Mouse (Mus musculus): ENCODE measurements around the gene Atrnl1. TPM values are rescaled to one million over a fixed set of nuclear protein-coding genes. Genes with fewer than 3 reads are reported as not detected.
"Not testable (repeated sequence)": the region's sequence is repeated elsewhere in the genome, so short reads cannot be mapped to it uniquely, and the experiment has no call there.

The Atrnl1 gene
- polyA plus RNA-seq, 1 experiment = 18.6 TPM

DNA sequence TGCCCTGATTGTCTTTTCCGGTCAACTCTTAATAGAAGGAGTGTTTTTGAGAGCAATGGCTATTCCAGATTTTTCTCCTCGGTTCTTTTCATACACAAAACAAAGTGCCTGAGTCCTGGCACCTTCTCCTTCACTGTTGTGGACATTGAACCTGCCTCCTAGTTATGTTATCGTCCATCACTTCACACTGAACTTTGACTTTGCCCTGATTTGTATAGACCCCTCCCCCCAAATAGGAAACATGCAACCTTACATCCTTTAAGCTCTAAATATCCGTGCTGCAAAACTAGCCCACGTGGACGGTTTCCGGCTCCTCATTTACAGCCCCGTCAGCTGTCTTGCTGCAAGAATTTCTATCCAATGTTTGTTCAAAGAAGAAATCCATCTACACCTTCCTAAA is 432.3 kb downstream of the Atrnl1 start:
- Histone ChIP-seq H3K4me1 (ENCODE audit: control insufficient read depth, insufficient read depth, low read length) (no peaks in the 10 kb centered on the region; the same call in 1 of the 2 replicates), H3K4me3 (replicated peaks; ENCODE audit: extremely low read depth, low read depth, low read length) (no peak overlapping the region)
- WGBS = 55% methylated on average over 8 of the region's 8 CpGs
- DNase-seq = no peak
- TF ChIP-seq POLR2A (IDR thresholded peaks at IDR 0.05; ENCODE audit: borderline replicate concordance, extremely low read depth, low read depth, low read length) (no peak), CTCF (IDR thresholded peaks at IDR 0.05; ENCODE audit: insufficient read depth, low read length) (no peak)

DNA sequence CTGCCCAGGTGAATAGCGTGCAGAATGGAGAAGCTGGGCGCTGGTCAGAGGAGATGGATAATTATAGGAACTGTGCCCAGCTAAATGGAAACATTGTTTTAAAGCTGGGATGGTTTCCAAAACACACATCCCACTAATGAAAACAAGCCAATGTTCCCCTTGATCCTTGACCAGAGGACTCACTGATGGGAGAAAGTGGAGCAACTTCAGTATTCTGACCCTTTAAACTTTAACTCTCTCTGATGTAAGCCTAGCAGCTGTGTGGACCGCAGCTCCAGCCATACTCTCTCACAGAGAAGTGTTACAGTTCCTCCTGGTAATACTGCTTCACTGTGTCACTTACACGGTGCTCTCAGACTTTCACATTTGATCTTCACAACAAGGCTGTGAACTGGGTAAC is 432.7 kb downstream of the Atrnl1 start:
- Histone ChIP-seq H3K4me1 (ENCODE audit: control insufficient read depth, insufficient read depth, low read length) (no peaks in the 10 kb centered on the region; the same call in 1 of the 2 replicates), H3K4me3 (replicated peaks; ENCODE audit: extremely low read depth, low read depth, low read length) (no peak overlapping the region)
- TF ChIP-seq CTCF (IDR thresholded peaks at IDR 0.05; ENCODE audit: insufficient read depth, low read length) = no peak
- no peak for DNase-seq
- 37% methylated on average over 4 of the region's 4 CpGs for WGBS

DNA sequence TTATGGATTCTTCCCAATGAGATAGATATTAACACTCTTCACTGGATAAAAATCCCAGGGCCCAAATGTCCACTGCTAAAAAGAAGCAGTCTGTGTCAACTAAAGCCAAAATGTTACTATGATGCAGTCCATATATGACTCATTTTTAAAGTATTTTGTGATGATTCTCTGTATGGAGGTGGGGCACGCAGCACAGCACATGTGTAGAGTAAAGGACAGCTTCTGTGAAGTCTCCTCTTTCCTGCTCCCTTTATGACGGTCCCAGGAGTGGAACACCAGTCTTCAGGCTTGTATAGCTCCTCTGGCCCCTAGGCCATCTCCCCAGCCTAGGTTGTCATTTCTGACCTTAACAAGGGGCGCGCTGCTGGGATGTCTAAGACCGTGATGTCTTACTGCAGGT is 434.0 kb downstream of the Atrnl1 start:
- 96% methylated on average over 5 of the region's 5 CpGs for WGBS
- Histone ChIP-seq H3K4me1 (ENCODE audit: control insufficient read depth, insufficient read depth, low read length) (no peaks in the 10 kb centered on the region; the same call in 1 of the 2 replicates), H3K4me3 (replicated peaks; ENCODE audit: extremely low read depth, low read depth, low read length) (no peak overlapping the region)
- TF ChIP-seq CTCF (IDR thresholded peaks at IDR 0.05; ENCODE audit: insufficient read depth, low read length) (no peak), POLR2A (IDR thresholded peaks at IDR 0.05; ENCODE audit: borderline replicate concordance, extremely low read depth, low read depth, low read length) (no peak)
- DNase-seq = no peak

DNA sequence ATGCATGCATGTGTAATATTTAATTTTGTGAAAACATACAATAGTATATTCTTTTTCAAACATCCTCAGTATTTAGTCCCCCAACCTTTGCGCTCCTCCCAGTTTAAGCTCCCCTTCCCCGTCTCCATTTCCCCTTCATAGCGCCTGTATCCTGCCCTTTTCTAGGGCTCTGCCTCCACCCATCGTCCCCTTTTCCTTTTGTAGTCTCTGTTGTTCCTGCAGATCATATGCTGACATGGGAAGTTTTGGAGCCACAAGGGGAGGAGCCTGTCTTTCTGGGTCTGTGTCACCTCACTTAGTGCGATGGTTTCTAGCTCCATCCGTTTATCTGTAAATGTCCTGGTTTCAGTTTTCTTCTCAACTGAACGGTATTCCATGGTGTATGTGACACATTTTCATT is 435.8 kb downstream of the Atrnl1 start:
- 85% methylated on average over 7 of the region's 7 CpGs for WGBS
- no peak overlapping the region for H3K4me3 ChIP-seq (replicated peaks; ENCODE audit: extremely low read depth, low read depth, low read length)
- no peaks in the 10 kb centered on the region; the same call in 1 of the 2 replicates for H3K4me1 ChIP-seq (ENCODE audit: control insufficient read depth, insufficient read depth, low read length)
- DNase-seq = no peak
- TF ChIP-seq CTCF (IDR thresholded peaks at IDR 0.05; ENCODE audit: insufficient read depth, low read length) = no peak
- no peak for TF ChIP-seq POLR2A (IDR thresholded peaks at IDR 0.05; ENCODE audit: borderline replicate concordance, extremely low read depth, low read depth, low read length)

DNA sequence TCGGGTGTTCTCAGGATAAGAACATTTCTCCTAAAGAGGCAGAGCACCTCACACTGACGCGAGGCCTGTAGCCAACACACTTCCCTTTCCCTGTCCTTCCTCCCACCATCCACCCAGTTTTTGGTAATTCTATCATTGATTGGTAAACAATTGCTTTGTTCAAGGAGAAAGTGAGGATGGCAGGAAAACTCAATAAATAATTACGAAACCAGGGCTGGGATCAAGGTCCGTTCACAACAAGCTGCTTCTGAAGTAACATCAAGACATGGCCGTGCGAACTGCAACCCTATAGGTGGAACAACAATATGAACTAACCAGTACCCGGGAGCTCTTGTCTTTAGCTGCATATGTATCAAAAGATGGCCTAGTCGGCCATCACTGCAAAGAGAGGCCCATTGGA is 439.6 kb downstream of the Atrnl1 start:
- not testable (repeated sequence) for DNase-seq; H3K4me1 ChIP-seq (ENCODE audit: control insufficient read depth, insufficient read depth, low read length); H3K4me3 ChIP-seq (replicated peaks; ENCODE audit: extremely low read depth, low read depth, low read length)
- 91% methylated on average over 9 of the region's 9 CpGs for WGBS

DNA sequence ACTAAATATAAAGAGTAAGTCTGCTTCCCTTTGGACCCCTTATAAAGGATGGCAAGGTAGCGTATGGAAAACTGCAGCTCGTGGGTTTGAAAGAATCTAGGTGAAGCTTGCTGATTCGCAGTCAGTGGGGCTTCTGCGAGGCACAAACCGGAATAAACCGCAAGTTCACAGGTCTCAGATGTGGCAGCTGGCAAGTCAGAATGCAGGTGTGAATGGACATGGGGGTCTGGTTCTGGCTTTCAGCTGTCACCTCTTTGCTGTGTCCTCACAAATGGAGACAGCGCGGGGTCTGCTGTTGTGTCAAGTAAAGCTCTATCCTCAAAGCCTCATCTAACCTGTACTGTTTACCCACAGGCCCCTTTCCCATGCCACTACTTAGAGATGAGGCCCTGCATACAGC is 440.2 kb downstream of the Atrnl1 start:
- WGBS = 96% methylated on average over 8 of the region's 8 CpGs
- no peak for TF ChIP-seq POLR2A (IDR thresholded peaks at IDR 0.05; ENCODE audit: borderline replicate concordance, extremely low read depth, low read depth, low read length)
- no peak for TF ChIP-seq CTCF (IDR thresholded peaks at IDR 0.05; ENCODE audit: insufficient read depth, low read length)
- Histone ChIP-seq H3K4me1 (ENCODE audit: control insufficient read depth, insufficient read depth, low read length) (no peaks in the 10 kb centered on the region), H3K4me3 (replicated peaks; ENCODE audit: extremely low read depth, low read depth, low read length) (no peak overlapping the region)
- no peak for DNase-seq

DNA sequence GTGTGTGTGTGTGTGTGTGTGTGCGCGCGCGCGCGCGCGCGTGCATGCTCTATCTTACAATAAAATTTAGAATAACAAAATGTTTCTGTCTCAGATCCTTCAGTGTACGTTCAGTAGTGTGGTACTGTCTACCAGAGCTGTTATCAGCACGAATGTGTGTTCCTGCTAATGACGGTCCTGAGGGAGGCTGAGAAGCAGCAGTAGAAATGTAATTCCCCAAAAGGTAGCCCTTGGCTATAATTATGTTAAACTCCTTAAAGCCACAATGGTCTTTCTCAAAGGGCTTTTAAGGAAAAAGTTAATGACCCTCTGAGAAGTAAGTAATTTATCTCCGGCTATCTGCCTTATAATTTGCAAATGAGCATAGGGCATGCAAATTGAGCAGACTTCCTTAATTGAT is 441.1 kb downstream of the Atrnl1 start:
- Histone ChIP-seq H3K4me3 (replicated peaks; ENCODE audit: extremely low read depth, low read depth, low read length) (no peak overlapping the region), H3K4me1 (ENCODE audit: control insufficient read depth, insufficient read depth, low read length) (no peaks in the 10 kb centered on the region)
- WGBS = 96% methylated on average over 13 of the region's 13 CpGs
- TF ChIP-seq POLR2A (IDR thresholded peaks at IDR 0.05; ENCODE audit: borderline replicate concordance, extremely low read depth, low read depth, low read length) = no peak
- TF ChIP-seq CTCF (IDR thresholded peaks at IDR 0.05; ENCODE audit: insufficient read depth, low read length) = no peak
- DNase-seq = no peak

DNA sequence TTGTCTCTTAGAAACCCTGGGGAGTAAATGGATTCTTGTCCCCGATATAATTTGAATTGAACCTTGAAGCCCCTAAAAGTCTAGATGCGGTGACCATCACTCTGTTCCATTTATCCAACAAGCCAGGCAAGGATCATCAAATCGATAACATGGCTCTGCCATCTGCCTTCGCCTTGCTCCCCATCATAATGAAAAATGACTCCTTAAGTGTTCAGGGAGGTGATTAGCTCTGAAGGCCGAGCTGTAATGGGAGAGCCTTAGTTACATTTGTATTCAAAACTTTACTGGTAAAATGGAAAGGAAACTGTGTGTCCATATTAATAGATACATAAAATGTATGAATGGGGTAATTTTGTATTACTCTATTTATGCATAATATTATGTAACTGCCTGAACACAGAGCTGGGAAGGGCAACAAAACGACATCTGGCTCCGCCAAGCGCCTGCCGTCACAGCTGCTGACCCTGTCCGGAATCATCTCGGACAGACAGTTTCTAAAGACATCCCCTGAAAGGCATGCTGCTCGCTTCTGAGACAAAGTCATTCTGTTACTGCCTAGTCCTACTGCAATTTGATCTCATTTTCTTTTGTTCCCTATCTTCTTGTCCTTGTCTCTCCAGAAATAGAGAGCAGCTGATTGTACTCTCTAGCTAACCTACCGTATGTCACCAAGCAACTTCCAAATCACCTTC is 441.8 kb downstream of the Atrnl1 start:
- TF ChIP-seq CTCF (IDR thresholded peaks at IDR 0.05; ENCODE audit: insufficient read depth, low read length) (no peak), POLR2A (IDR thresholded peaks at IDR 0.05; ENCODE audit: borderline replicate concordance, extremely low read depth, low read depth, low read length) (no peak)
- WGBS = 82% methylated on average over 13 of the region's 13 CpGs
- Histone ChIP-seq H3K4me3 (replicated peaks; ENCODE audit: extremely low read depth, low read depth, low read length) (no peak overlapping the region), H3K4me1 (ENCODE audit: control insufficient read depth, insufficient read depth, low read length) (no peaks in the 10 kb centered on the region)
- no peak for DNase-seq

DNA sequence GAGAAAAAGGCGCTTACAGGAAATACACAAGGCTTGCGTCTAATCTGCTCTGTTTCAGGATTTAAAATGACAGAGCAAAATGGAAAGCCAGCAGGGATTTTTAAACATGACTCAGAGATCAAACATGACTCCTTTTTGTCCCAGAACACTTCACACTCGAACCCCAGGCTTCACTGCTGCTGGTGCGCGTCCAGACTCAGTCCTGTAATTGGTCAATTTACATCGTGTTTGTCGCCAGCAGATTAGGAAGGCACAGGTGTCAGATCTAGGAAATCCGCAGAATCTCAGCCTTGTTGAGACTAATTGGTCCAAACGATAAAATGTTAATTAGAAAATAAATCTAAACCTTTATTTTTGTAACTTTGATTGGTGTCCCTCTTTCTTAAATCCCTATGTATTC is 448.9 kb downstream of the Atrnl1 start:
- 80% methylated on average over 9 of the region's 9 CpGs for WGBS
- TF ChIP-seq POLR2A (IDR thresholded peaks at IDR 0.05; ENCODE audit: borderline replicate concordance, extremely low read depth, low read depth, low read length) = no peak
- TF ChIP-seq CTCF (IDR thresholded peaks at IDR 0.05; ENCODE audit: insufficient read depth, low read length) = no peak
- Histone ChIP-seq H3K4me3 (replicated peaks; ENCODE audit: extremely low read depth, low read depth, low read length) (no peak overlapping the region), H3K4me1 (ENCODE audit: control insufficient read depth, insufficient read depth, low read length) (no peaks in the 10 kb centered on the region; the same call in 1 of the 2 replicates)
- no peak for DNase-seq

DNA sequence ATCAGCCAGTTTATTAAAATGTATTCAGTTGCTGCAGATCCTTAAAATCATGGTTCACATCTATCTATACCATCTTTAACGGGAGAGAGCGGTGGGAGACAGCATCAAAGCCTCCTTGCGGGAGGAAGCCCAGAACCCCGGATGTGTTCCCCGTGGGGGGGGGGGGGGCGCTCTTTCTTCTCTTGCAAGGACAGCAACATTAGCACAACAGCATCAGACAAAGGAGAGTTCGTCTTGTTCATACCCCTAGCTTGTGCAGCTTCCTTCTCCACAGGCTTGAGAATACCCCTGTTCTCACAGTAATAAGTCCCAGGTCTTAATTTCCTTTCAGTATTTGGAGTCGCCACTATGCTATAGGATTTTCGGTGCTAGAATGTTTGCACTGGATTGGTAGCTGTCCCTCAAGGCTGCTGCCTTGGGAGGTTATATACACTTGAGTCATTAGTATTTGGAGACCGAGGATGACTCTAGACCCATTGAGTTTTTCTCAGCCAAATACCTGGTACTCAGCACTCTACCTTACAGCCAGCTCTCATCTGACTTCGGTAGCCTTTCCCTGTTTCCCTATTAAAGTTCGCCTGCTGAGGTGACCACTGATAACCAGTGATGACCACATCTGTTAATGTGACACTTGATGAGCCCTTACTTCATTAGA is 449.5 kb downstream of the Atrnl1 start:
- no peak overlapping the region for H3K4me3 ChIP-seq (replicated peaks; ENCODE audit: extremely low read depth, low read depth, low read length)
- 48% methylated on average over 12 of the region's 12 CpGs for WGBS
- no peak for DNase-seq
- no peak for TF ChIP-seq POLR2A (IDR thresholded peaks at IDR 0.05; ENCODE audit: borderline replicate concordance, extremely low read depth, low read depth, low read length)
- TF ChIP-seq CTCF (IDR thresholded peaks at IDR 0.05; ENCODE audit: insufficient read depth, low read length) = no peak
- H3K4me1 ChIP-seq (ENCODE audit: control insufficient read depth, insufficient read depth, low read length) = no peaks in the 10 kb centered on the region; the same call in 1 of the 2 replicates
